Mouse (Mus musculus) lung, adult 2 months (tissue): ENCODE results near the gene Gnl2.

ENCODE experiments used
- CTCF ChIP-seq: fragments of 200-500 bp; IDR thresholded peaks from 2 replicates; pipeline ENCODE4 v1.5.1; 2011; ENCODE audit warnings: mild to moderate bottlenecking, low read length, control low read depth; ENCODE audit not compliant: insufficient read depth
- POLR2A ChIP-seq: fragments of 200-500 bp; IDR thresholded peaks from 2 replicates; pipeline ENCODE4 v1.6.1; 2011; ENCODE audit warnings: low read depth, mild to moderate bottlenecking, control low read depth, low read length, borderline replicate concordance; ENCODE audit errors: extremely low read depth

GRCm38 (mm10) chr4:124970677-124971076 is 45.7 kb upstream of the Gnl2 start:
- TF ChIP-seq CTCF, result no peak
- TF ChIP-seq POLR2A, result no peak
